Mouse (Mus musculus) embryonic facial prominence, embryonic 12.5 days (tissue): Measurements from ENCODE around the gene Olfr512. TPM values are rescaled to one million over a fixed set of nuclear protein-coding genes. Genes with fewer than 3 reads are reported as not detected.

Experiments used
- ATAC-seq: fragments of 200-750 bp; cut with Nextera tagmentation; 2 replicates; pipeline ENCODE4 v1.8.0; 2017; ENCODE audit not compliant: insufficient number of reproducible peaks, insufficient read depth, low FRiP score, low TSS enrichment
- H3K27ac ChIP-seq: fragments of 300-500 bp; sonication (generic); 2 replicates; pipeline ENCODE4 v1.5.1; 2016; ENCODE audit warnings: mild to moderate bottlenecking
- H3K27me3 ChIP-seq: fragments of 300-500 bp; sonication (generic); 2 replicates; pipeline ENCODE4 v1.6.1; 2016; ENCODE audit warnings: mild to moderate bottlenecking, moderate library complexity
- H3K36me3 ChIP-seq: fragments of 300-500 bp; sonication (generic); 2 replicates; pipeline ENCODE4 v1.6.1; 2016; ENCODE audit warnings: mild to moderate bottlenecking
- H3K4me1 ChIP-seq: fragments of 300-500 bp; sonication (generic); 2 replicates; pipeline ENCODE4 v1.6.1; 2016
- H3K4me2 ChIP-seq: fragments of 300-500 bp; sonication (generic); replicated peaks from 2 replicates; pipeline ENCODE4 v1.6.1; 2016; ENCODE audit warnings: mild to moderate bottlenecking, moderate library complexity
- H3K4me3 ChIP-seq: fragments of 300-500 bp; sonication (generic); 2 replicates; pipeline ENCODE4 v1.5.1; 2016; ENCODE audit warnings: mild to moderate bottlenecking
- H3K9ac ChIP-seq: fragments of 300-500 bp; sonication (generic); 2 replicates; pipeline ENCODE4 v1.6.1; 2016; ENCODE audit warnings: mild to moderate bottlenecking, moderate library complexity
- H3K9me3 ChIP-seq: fragments of 300-500 bp; sonication (generic); 2 replicates; pipeline ENCODE4 v1.6.1; 2016; ENCODE audit warnings: mild to moderate bottlenecking, moderate library complexity
- WGBS: fragments of 180-500 bp; shearing (Covaris S2); methylation state at CpG from one replicate; pipeline ENCODE4 v1.1.7; 2016; 5-methylcytosine and 5-hydroxymethylcytosine counted together
- polyA plus RNA-seq: library from polyadenylated mRNA; unstranded; fragments of >200 nt; fragmentation: Nextera tagmentation; extraction: Ambion mirVana; gene quantifications from 2 replicates; pipeline ENCODE4 v1.2.1, GENCODE M21; 2016

The Olfr512 gene
- polyA plus RNA-seq = not detected in 2 replicates

GRCm38 (mm10) chr7:108713020-108713419 lies at the start of gene Olfr512:
Gene Olfr512, plus strand, starts transcription at chr7:108713320.
- no peak within 1 kb of the TSS for H3K4me2 ChIP-seq
- no peaks in the 10 kb centered on the region for H3K27me3 ChIP-seq
- no peak within 1 kb of the TSS for H3K4me3 ChIP-seq
- ATAC-seq = no peak
- H3K27ac ChIP-seq = no peak within 1 kb of the TSS
- H3K9me3 ChIP-seq = no peaks in the 10 kb centered on the region
- no peaks in the 10 kb centered on the region for H3K36me3 ChIP-seq
- H3K9ac ChIP-seq = no peak within 1 kb of the TSS
- no peaks in the 10 kb centered on the region for H3K4me1 ChIP-seq

- no peak within 1 kb of the TSS for H3K4me3 ChIP-seq
- no peak within 1 kb of the TSS for H3K4me2 ChIP-seq
- H3K27me3 ChIP-seq = no peaks in the 10 kb centered on the region
- no peaks in the 10 kb centered on the region for H3K4me1 ChIP-seq
- H3K9me3 ChIP-seq = no peaks in the 10 kb centered on the region
- ATAC-seq = no peak
- H3K9ac ChIP-seq = no peak within 1 kb of the TSS
- no peak within 1 kb of the TSS for H3K27ac ChIP-seq
- no peaks in the 10 kb centered on the region for H3K36me3 ChIP-seq
- WGBS = 90% methylated on average over 1 of the region's 1 CpGs
Measured at GRCm38 (mm10) chr7:108666118-108666517, 47.0 kb upstream of the Olfr512 start, which contains the start of gene Olfr510. Gene Olfr510, plus strand, starts transcription at chr7:108666418.

GRCm38 (mm10) chr7:108671058-108671457 lies 42.1 kb upstream of the Olfr512 start:
- no peak for ATAC-seq
- H3K4me2 ChIP-seq = no peak overlapping the region
- 61% methylated on average over 1 of the region's 1 CpGs for WGBS
- H3K27ac ChIP-seq = no peak overlapping the region
- no peaks in the 10 kb centered on the region for H3K27me3 ChIP-seq
- H3K4me1 ChIP-seq = no peaks in the 10 kb centered on the region
- H3K9me3 ChIP-seq = no peaks in the 10 kb centered on the region
- H3K36me3 ChIP-seq = no peaks in the 10 kb centered on the region
- H3K9ac ChIP-seq = no peak overlapping the region
- no peak overlapping the region for H3K4me3 ChIP-seq

DNA sequence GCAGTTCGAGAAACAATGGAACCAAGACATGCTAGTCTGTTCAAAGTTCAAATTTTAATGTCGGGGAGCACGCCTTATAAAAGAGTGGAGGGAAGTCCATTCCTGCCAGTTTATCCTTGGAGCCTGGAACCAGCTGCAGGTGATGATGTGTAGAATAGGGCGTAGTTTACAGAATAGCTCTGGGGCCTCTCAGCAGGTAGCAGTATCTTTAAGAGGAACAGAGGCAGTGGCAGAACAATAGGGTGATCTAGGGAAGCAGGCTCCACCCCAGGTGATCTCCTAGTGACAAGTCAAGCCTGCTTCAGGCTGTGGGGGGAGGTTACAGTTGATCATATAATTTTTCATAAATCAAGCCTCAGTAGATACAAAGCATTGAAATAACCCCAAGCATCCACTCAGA lies 34.2 kb upstream of the Olfr512 start:
- Histone ChIP-seq H3K9ac (no peak overlapping the region), H3K4me3 (no peak overlapping the region), H3K27me3 (no peaks in the 10 kb centered on the region), H3K4me2 (no peak overlapping the region), H3K27ac (no peak overlapping the region), H3K9me3 (no peaks in the 10 kb centered on the region), H3K4me1 (no peaks in the 10 kb centered on the region), H3K36me3 (no peaks in the 10 kb centered on the region)
- no peak for ATAC-seq
- WGBS = 79% methylated on average over 4 of the region's 4 CpGs

- no peak within 1 kb of the TSS for H3K4me2 ChIP-seq
- H3K4me3 ChIP-seq = no peak within 1 kb of the TSS
- no peaks in the 10 kb centered on the region for H3K4me1 ChIP-seq
- WGBS = 75% methylated on average over 1 of the region's 1 CpGs
- no peaks in the 10 kb centered on the region for H3K36me3 ChIP-seq
- ATAC-seq = no peak
- H3K9ac ChIP-seq = no peak within 1 kb of the TSS
- H3K27me3 ChIP-seq = no peaks in the 10 kb centered on the region
- H3K9me3 ChIP-seq = no peaks in the 10 kb centered on the region
- no peak within 1 kb of the TSS for H3K27ac ChIP-seq
Measured at GRCm38 (mm10) chr7:108750673-108751072, 37.6 kb downstream of the Olfr512 start, which contains the start of gene Olfr513. Gene Olfr513, plus strand, starts transcription at chr7:108750973.

DNA sequence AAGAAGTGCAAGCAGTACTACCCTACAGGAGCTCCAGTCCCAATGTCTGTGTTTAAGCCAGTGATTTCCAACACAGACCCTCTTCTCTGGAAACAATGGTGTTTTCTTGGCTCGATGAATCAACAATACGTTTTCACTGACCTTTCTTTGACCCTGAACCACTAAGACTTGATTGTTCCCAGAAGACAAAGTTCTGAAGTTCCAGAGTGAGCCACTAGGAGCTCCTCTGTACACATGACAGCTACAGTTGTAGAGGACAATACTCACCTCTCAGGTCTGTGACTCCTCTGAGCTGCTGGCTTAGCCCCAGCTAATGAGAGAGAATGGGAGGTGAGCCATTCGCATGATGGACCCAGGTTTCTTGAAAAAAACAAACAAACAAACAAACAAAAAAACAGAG lies 47.3 kb downstream of the Olfr512 start:
- Histone ChIP-seq H3K4me3 (no peak overlapping the region), H3K36me3 (no peaks in the 10 kb centered on the region), H3K4me1 (no peaks in the 10 kb centered on the region), H3K4me2 (no peak overlapping the region), H3K9ac (no peak overlapping the region), H3K27ac (no peak overlapping the region), H3K27me3 (no peaks in the 10 kb centered on the region), H3K9me3 (no peaks in the 10 kb centered on the region)
- WGBS = 28% methylated on average over 3 of the region's 3 CpGs
- no peak for ATAC-seq

Other genes with a start within 250 kb of the Olfr512 start
- gene Olfr498, start 248.0 kb upstream of the Olfr512 start, polyA plus RNA-seq = not detected in 2 replicates
- gene Olfr502, start 188.3 kb upstream of the Olfr512 start, polyA plus RNA-seq = not detected in 2 replicates
- gene Olfr503, start 168.8 kb upstream of the Olfr512 start, polyA plus RNA-seq = not detected in 2 replicates
- not detected in 2 replicates for gene Olfr504, start 147.5 kb upstream of the Olfr512 start, polyA plus RNA-seq
- gene Olfr506, start 102.5 kb upstream of the Olfr512 start, polyA plus RNA-seq = not detected in 2 replicates
- not detected in 2 replicates for gene Olfr507, start 91.5 kb upstream of the Olfr512 start, polyA plus RNA-seq
- not detected in 2 replicates for gene Olfr508, start 83.3 kb upstream of the Olfr512 start, polyA plus RNA-seq
- gene Olfr509, start 61.4 kb upstream of the Olfr512 start, polyA plus RNA-seq = 0.10 TPM in 1 of 2 replicates, not detected in the other
- gene Olfr510, start 46.9 kb upstream of the Olfr512 start, polyA plus RNA-seq = not detected in 2 replicates
- gene Olfr513, start 37.7 kb downstream of the Olfr512 start, polyA plus RNA-seq = not detected in 2 replicates
- not detected in 2 replicates for gene Olfr514, start 112.7 kb downstream of the Olfr512 start, polyA plus RNA-seq
- not detected in 2 replicates for gene Olfr516, start 137.2 kb downstream of the Olfr512 start, polyA plus RNA-seq
- gene Olfr517, start 159.1 kb downstream of the Olfr512 start, polyA plus RNA-seq = not detected in 2 replicates
- not detected in 2 replicates for gene Olfr518, start 171.7 kb downstream of the Olfr512 start, polyA plus RNA-seq
- not detected in 2 replicates for gene Olfr519, start 181.1 kb downstream of the Olfr512 start, polyA plus RNA-seq
- gene Nlrp10, start 216.9 kb downstream of the Olfr512 start, polyA plus RNA-seq = 0.04 and 0.08 TPM in 2 replicates
- 93.5 and 97.4 TPM in 2 replicates for gene Eif3f, start 221.1 kb downstream of the Olfr512 start, polyA plus RNA-seq
- gene Tub, start 237.0 kb downstream of the Olfr512 start, polyA plus RNA-seq = 7.3 and 9.2 TPM in 2 replicates